Mouse (Mus musculus) brain, embryonic 14.5 days (tissue): ENCODE results near the gene Cnga1. TPM values are rescaled to one million over a fixed set of nuclear protein-coding genes. Genes with fewer than 3 reads are reported as not detected.
A peak's percentile ranks its signal among the peaks of the same experiment; 100 is the strongest.
"Not testable (repeated sequence)": the region's sequence is repeated elsewhere in the genome, so short reads cannot be mapped to it uniquely, and the experiment has no call there.

ENCODE experiments used
- DNase-seq: peaks from one replicate; pipeline ENCODE4 v3.0.0-alpha.2; 2011; ENCODE audit warnings: low read depth
- CTCF ChIP-seq: fragments of 200-500 bp; IDR thresholded peaks from 2 replicates; pipeline ENCODE4 v1.5.1; 2012; ENCODE audit warnings: inconsistent platforms, mild to moderate bottlenecking, moderate library complexity, borderline replicate concordance; ENCODE audit not compliant: insufficient read depth, insufficient read length; ENCODE audit errors: extremely low read depth
- POLR2A ChIP-seq: fragments of 200-500 bp; IDR thresholded peaks from 2 replicates; pipeline ENCODE4 v1.6.1; 2012; ENCODE audit warnings: mild to moderate bottlenecking, inconsistent platforms, borderline replicate concordance; ENCODE audit not compliant: poor library complexity, insufficient read depth, insufficient read length, severe bottlenecking; ENCODE audit errors: extremely low read depth
- polyA plus RNA-seq: library from polyadenylated mRNA; depleted of rRNA; stranded (reverse); fragments of >200 nt; gene quantifications from 2 replicates; pipeline ENCODE4 v1.2.3, GENCODE M21; 2012

Cnga1 gene
- polyA plus RNA-seq, 1 experiment = not detected

- TF ChIP-seq POLR2A (no peak), CTCF (no peak)
- no peak for DNase-seq
Measured at GRCm38 (mm10) chr5:72640072-72640471, 4.0 kb downstream of the Cnga1 start.

DNA sequence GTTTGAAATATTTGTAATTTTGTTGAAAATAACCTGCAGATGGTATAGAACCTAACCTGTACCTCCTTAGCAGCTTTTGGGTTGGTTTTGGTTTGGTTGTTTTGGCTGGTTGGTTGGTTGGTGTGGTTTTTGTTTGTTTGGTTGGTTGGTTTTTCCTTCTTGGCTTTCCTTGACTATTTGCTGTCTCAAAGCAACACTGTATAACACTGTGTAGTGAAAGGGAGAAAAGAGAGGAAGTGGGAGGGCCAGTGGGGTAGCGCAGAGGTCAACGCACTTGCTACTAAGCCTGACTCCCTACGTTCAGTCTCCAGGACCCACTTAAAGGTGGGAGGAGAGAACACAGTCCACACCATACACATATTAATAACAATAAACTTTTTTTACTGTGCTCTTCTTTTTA lies 7.5 kb downstream of the Cnga1 start:
- DNase-seq = no peak
- TF ChIP-seq POLR2A (no peak), CTCF (no peak)

GRCm38 (mm10) chr5:72636122-72636521 lies 8.0 kb downstream of the Cnga1 start:
- TF ChIP-seq POLR2A (no peak), CTCF (no peak)
- no peak for DNase-seq

- no peak for TF ChIP-seq CTCF
- TF ChIP-seq POLR2A = no peak
Measured at GRCm38 (mm10) chr5:72634791-72635271, 9.2 kb downstream of the Cnga1 start.

GRCm38 (mm10) chr5:72630026-72630425 lies 14.0 kb downstream of the Cnga1 start:
- DNase-seq = no peak

More at GRCm38 (mm10) chr5:72634791-72635271, 9.2 kb downstream of the Cnga1 start:
- DNase-seq = no peak

DNA sequence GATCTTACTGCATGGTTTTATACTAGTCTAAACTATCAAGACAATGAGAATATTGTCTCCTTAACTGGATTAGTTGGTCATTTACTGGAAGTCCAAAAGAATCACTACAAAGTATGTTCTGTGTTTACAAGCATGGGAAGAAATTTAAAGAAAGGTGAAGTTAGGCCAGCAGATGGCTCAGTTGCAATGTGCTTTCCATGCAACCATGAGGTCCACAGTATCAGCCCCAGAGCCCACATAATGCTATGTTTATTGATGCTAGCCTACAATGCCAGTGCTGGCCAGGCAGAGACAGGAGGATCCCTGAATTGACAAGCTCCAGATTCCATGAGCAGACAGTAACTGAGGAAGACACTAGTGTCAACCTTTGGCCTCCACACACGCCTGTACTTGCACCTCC lies 23.1 kb downstream of the Cnga1 start:
- TF ChIP-seq POLR2A (no peak), CTCF (no peak)
- no peak for DNase-seq

More at GRCm38 (mm10) chr5:72630026-72630425, 14.0 kb downstream of the Cnga1 start:
- TF ChIP-seq POLR2A = no peak
- no peak for TF ChIP-seq CTCF

GRCm38 (mm10) chr5:72617413-72617812 lies 26.7 kb downstream of the Cnga1 start:
- no peak for DNase-seq
- TF ChIP-seq POLR2A = no peak
- no peak for TF ChIP-seq CTCF

- no peak for DNase-seq
- TF ChIP-seq POLR2A = no peak
- TF ChIP-seq CTCF = no peak
Measured at GRCm38 (mm10) chr5:72603138-72603537, 40.9 kb downstream of the Cnga1 start.

- TF ChIP-seq CTCF (peak; percentile 52; the same call in 1 of the 2 replicates), POLR2A (no peak)
- DNase-seq = peak; percentile 56
Measured at GRCm38 (mm10) chr5:72601006-72601405, 43.1 kb downstream of the Cnga1 start.

DNA sequence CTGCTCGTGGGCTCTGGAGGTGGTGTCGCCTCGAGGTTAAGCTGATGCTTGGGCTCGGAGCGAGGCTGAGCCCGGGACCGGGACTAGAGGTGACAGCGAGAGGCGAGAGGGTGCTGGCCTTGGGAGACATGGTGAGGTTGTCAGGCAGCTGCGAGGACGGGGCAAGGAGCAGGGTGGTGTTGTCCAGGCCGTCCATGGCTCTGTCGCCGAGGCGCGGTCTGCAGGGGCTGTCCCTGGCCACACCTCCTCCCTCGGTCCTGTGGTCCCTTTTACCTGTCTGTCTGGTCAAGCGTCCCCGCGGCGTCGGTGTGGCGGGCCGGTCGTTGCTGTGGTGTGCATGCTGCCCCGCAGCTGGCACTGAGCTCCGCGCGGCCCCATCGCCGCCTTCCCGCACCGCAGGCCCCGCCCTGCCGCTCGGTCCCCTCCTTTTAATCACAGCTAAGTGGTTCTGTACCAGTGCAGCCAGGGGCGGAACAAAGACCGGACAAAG lies 56.8 kb downstream of the Cnga1 start, which contains the start of gene Gm5868:
TSS of gene Gm5868 (minus strand) at position 360 of the 490 bp plus-strand sequence.
- TF ChIP-seq POLR2A (no peak), CTCF (no peak)
- DNase-seq = peak; percentile 47

- DNase-seq = peak; percentile 30
Measured at GRCm38 (mm10) chr5:72586667-72587191, 57.3 kb downstream of the Cnga1 start.

DNA sequence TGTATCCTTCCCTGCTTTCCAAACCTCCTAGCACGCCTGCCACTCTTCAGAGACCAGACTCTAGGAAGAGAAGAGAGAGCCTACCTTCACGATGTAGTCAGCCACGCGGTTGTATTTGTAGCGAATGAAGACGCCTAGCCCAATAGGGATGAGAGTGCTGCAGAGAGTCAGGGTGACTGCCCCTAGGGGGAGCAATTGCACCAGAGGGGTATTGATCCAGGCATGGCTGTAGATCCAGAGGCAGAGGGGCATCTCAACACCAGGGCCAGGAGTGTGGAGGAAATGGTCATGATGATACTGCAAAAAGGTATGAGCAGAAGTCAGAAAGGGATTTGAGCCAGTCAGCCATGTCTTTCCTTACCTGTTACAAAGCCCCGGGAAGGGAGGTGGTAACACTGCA lies 58.0 kb downstream of the Cnga1 start:
- not testable (repeated sequence) for DNase-seq
- TF ChIP-seq CTCF = peak; percentile 8; the same call in 1 of the 2 replicates

DNA sequence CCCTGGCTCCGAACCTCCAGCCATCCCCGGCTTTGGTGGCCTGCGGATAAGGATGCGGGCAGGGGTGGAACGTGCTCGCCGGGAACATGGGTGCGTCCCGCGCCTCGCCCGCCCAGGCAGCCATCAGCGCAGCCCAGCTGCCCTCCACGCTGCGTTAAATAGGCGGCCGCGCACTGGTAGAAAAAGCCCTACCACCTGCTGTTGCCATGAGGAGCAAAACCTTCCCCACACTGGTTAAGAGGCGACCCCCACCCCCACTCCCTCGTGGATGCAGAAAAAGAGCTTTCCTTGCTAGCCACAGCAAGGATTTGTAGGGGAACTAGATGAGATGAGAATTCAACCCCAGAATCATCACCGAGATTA lies 63.1 kb downstream of the Cnga1 start, which contains the start of gene Zar1:
TSS of gene Zar1 (minus strand) at position 285 of the 363 bp plus-strand sequence.
- DNase-seq = peak; percentile 30

DNA sequence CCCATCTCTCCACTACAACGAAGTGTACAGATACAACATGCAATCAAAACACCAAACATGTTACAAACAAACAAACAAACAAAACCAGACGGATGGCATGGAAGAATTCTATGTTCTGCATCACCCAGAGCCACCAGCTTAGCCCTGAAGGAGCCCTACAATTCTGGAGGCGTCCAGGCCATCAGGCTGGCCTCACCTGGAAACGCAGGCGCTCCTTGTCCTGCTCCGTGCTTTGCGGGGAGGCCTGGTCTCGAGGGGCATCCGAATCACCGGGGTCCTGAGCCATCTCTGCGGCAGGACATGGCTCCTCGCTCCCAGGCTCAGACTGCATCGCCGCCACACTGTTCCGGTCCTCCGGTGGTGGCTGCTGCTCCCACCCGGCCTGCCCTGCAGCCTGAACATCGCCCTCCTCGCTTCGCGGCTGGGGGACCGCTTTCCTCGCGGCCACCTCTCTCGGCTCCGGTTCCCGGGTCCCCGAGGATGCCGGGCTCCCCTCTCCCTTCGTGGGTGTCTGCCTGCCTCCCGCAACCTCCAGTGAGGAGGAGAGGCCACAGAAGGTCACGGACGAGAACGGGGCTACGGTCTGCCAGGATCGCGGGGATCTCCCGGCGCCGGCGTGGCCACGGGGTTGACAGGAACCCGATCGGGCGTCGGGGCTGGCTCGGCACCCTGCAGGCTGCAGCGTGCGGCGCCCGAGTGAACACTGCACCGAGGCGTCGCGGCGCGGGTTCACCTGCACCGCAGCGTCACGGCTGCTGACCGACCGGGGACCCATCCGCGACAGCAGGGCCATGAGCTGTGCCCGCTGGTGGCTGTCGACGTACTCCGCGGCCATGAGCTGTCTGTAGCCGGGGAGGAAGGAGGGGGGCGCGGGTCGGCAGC lies 63.7 kb downstream of the Cnga1 start:
- peak; percentile 34 for DNase-seq

- peak; percentile 55 for DNase-seq
Measured at GRCm38 (mm10) chr5:72579599-72579998, 64.5 kb downstream of the Cnga1 start.
